Mouse (Mus musculus) midbrain, embryonic 10.5 days (tissue): ENCODE data around the gene Sqstm1. TPM values are rescaled to one million over a fixed set of nuclear protein-coding genes. Genes with fewer than 3 reads are reported as not detected.
A peak's percentile ranks its signal among the peaks of the same experiment; 100 is the strongest.

Experiments
- DNase-seq: peaks from one replicate; pipeline ENCODE4 v3.0.0-alpha.2; 2017; ENCODE audit warnings: low spot score
- H3K27ac ChIP-seq: fragments of 300-500 bp; sonication (generic); replicated peaks from 2 replicates; pipeline ENCODE4 v1.5.1; 2016; ENCODE audit warnings: mild to moderate bottlenecking
- H3K27me3 ChIP-seq: fragments of 300-500 bp; sonication (generic); 2 replicates; pipeline ENCODE4 v1.6.1; 2016; ENCODE audit warnings: low read depth, mild to moderate bottlenecking; ENCODE audit not compliant: poor library complexity, severe bottlenecking
- H3K36me3 ChIP-seq: fragments of 300-500 bp; sonication (generic); 2 replicates; pipeline ENCODE4 v1.6.1; 2016; ENCODE audit warnings: mild to moderate bottlenecking, moderate library complexity
- H3K4me1 ChIP-seq: fragments of 300-500 bp; sonication (generic); 2 replicates; pipeline ENCODE4 v1.6.1; 2016
- H3K4me3 ChIP-seq: fragments of 300-500 bp; sonication (generic); 2 replicates; pipeline ENCODE4 v1.5.1; 2016; ENCODE audit warnings: mild to moderate bottlenecking, moderate library complexity
- H3K9me3 ChIP-seq: fragments of 300-500 bp; sonication (generic); replicated peaks from 2 replicates; pipeline ENCODE4 v1.6.1; 2016; ENCODE audit warnings: mild to moderate bottlenecking
- WGBS: fragments of 180-500 bp; shearing (Covaris S2); methylation state at CpG from one replicate; pipeline ENCODE4 v1.1.7; 2016; 5-methylcytosine and 5-hydroxymethylcytosine counted together
- polyA plus RNA-seq: library from polyadenylated mRNA; unstranded; fragments of >200 nt; fragmentation: Nextera tagmentation; extraction: Ambion mirVana; gene quantifications from 2 replicates; pipeline ENCODE4 v1.2.1, GENCODE M21; 2016

The Sqstm1 gene
- polyA plus RNA-seq, 1 experiment from 2014 or later = 136 TPM

DNA sequence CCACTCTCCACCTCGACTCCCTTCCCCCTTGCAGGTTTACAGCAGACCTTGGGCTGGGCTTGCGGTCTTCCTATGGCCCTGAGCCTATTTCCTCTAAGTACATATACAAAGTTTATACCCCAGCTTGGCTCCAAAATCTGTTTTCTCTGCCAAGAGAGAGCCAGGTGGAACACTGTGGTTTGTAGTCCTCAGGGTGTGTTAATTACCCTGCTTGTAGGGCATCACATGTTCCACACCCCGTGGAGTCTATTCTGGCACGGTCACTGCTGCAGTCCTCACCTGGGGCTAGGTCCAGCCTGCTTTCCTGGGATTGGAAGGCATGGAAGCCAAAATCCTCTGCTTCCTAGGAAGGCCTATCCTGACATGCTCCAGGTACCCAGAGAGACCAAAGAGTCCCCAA lies 17.1 kb upstream of the Sqstm1 start:
- Histone ChIP-seq H3K9me3 (no peaks in the 10 kb centered on the region), H3K4me3 (no peak overlapping the region), H3K27ac (no peak overlapping the region), H3K36me3 (peaks cover 17% of the 10 kb centered on the region), H3K4me1 (peaks cover 72% of the 10 kb centered on the region), H3K27me3 (peaks cover 65% of the 10 kb centered on the region)
- 91% methylated on average over 4 of the region's 4 CpGs for WGBS
- DNase-seq = no peak

GRCm38 (mm10) chr11:50227226-50227625 lies 16.6 kb upstream of the Sqstm1 start:
- Histone ChIP-seq H3K27ac (no peak overlapping the region), H3K36me3 (peaks cover 12% of the 10 kb centered on the region), H3K27me3 (peaks cover 70% of the 10 kb centered on the region), H3K4me1 (peaks cover 72% of the 10 kb centered on the region), H3K9me3 (no peaks in the 10 kb centered on the region), H3K4me3 (peak overlapping the region; percentile 92; the same call in 1 of the 2 replicates)
- DNase-seq = no peak
- 75% methylated on average over 3 of the region's 3 CpGs for WGBS

DNA sequence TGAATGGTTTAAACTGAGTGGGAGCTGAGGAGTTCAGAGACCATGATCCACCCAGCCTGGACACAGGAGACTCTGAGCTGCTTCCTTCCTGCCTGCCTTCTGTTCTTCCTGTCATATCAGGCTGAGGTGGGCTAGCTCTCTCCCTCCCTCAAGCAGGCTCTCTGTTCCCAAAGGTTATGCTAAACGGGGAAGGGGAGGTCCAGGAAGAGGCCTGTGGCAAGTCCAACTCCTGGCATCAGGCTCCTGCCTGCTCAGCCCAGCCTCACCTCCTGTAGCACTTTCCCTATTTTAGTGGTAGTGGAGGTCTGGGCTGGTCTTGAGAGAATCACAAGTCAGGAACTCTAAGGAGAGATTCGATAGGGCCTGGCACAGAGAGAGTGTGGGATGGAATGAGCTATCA lies 15.8 kb upstream of the Sqstm1 start:
- Histone ChIP-seq H3K4me1 (peaks cover 69% of the 10 kb centered on the region), H3K9me3 (no peaks in the 10 kb centered on the region), H3K27me3 (peaks cover 70% of the 10 kb centered on the region), H3K36me3 (peaks cover 3% of the 10 kb centered on the region; the same call in 1 of the 2 replicates), H3K27ac (peak overlapping the region; percentile 94), H3K4me3 (peak overlapping the region; percentile 92)
- no peak for DNase-seq
- 46% methylated on average over 2 of the region's 2 CpGs for WGBS

GRCm38 (mm10) chr11:50225611-50226378 lies 15.2 kb upstream of the Sqstm1 start:
- no peaks in the 10 kb centered on the region for H3K9me3 ChIP-seq
- 0 out of 2 replicates have a peak, but pooled peaks cover 2% of the 10 kb centered on the region for H3K36me3 ChIP-seq
- peaks cover 67% of the 10 kb centered on the region for H3K27me3 ChIP-seq
- WGBS = 4% methylated on average over 34 of the region's 34 CpGs
- DNase-seq = peak; percentile 55
- H3K27ac ChIP-seq = peak overlapping the region; percentile 94
- peak overlapping the region; percentile 92 for H3K4me3 ChIP-seq
- peaks cover 65% of the 10 kb centered on the region for H3K4me1 ChIP-seq

GRCm38 (mm10) chr11:50224671-50225530 lies 14.3 kb upstream of the Sqstm1 start:
- peaks cover 59% of the 10 kb centered on the region for H3K27me3 ChIP-seq
- H3K36me3 ChIP-seq = no peaks in the 10 kb centered on the region
- peaks cover 59% of the 10 kb centered on the region for H3K4me1 ChIP-seq
- WGBS = under 1% methylated on average over 70 of the region's 70 CpGs
- no peaks in the 10 kb centered on the region for H3K9me3 ChIP-seq
- peak; percentile 84 for DNase-seq
- peak overlapping the region; percentile 92 for H3K4me3 ChIP-seq
- H3K27ac ChIP-seq = peak overlapping the region; percentile 94

GRCm38 (mm10) chr11:50223783-50224662 lies 13.4 kb upstream of the Sqstm1 start:
- DNase-seq = no peak
- H3K36me3 ChIP-seq = no peaks in the 10 kb centered on the region
- H3K4me3 ChIP-seq = peak overlapping the region; percentile 92
- 11% methylated on average over 17 of the region's 17 CpGs for WGBS
- H3K9me3 ChIP-seq = no peaks in the 10 kb centered on the region
- peak overlapping the region; percentile 94 for H3K27ac ChIP-seq
- H3K27me3 ChIP-seq = peaks cover 50% of the 10 kb centered on the region
- H3K4me1 ChIP-seq = peaks cover 50% of the 10 kb centered on the region

GRCm38 (mm10) chr11:50222559-50223276 lies 12.1 kb upstream of the Sqstm1 start:
- no peak for DNase-seq
- Histone ChIP-seq H3K9me3 (no peaks in the 10 kb centered on the region), H3K36me3 (no peaks in the 10 kb centered on the region), H3K4me1 (peaks cover 42% of the 10 kb centered on the region), H3K4me3 (no peak overlapping the region), H3K27me3 (peaks cover 37% of the 10 kb centered on the region), H3K27ac (no peak overlapping the region; the same call in 1 of the 2 replicates)
- WGBS = 53% methylated on average over 7 of the region's 7 CpGs

DNA sequence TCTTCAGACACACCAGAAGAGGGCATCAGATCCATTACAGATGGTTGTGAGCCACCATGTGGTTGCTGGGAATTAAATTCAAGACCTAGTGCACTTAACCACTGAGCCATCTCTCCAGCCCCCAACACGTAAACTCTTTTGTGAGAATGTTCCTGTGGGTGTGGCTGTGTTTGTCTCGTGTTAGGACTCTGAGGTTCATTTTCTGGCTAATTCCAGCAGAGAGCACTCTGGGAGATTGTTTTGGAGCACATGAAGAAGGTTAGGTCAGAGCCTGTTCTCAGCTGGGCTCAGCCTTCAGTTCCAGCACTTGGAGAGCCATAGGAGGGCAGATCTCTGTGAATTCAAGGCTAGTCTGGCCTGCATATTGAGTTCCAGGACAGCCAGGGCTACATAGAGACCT lies 9.2 kb upstream of the Sqstm1 start:
- DNase-seq = no peak
- Histone ChIP-seq H3K27me3 (peaks cover 19% of the 10 kb centered on the region), H3K9me3 (no peaks in the 10 kb centered on the region), H3K27ac (no peak overlapping the region), H3K4me3 (no peak overlapping the region), H3K4me1 (peaks cover 34% of the 10 kb centered on the region), H3K36me3 (no peaks in the 10 kb centered on the region)
- 52% methylated on average over 2 of the region's 2 CpGs for WGBS

DNA sequence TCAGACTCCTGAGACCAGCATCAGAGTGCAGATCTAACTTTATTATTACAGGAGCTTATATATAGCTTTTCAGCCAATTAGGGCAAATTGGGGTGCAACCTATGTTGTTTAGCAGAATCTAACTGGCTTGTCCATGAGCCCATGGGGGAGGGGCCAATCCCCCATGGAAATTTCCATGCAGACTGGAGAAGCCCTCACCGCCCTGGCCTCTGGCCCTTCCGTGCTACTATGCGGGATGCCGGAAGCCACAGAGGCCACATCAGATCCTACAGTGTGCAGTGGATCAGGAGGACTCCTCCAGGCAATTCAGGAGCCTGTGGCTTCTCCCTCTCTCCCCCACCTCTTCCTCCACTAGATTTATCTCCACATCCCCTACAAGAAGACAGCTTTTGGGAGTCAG lies 7.2 kb upstream of the Sqstm1 start:
- no peaks in the 10 kb centered on the region for H3K9me3 ChIP-seq
- WGBS = 62% methylated on average over 4 of the region's 4 CpGs
- H3K36me3 ChIP-seq = no peaks in the 10 kb centered on the region
- H3K27ac ChIP-seq = no peak overlapping the region
- no peak overlapping the region for H3K4me3 ChIP-seq
- peaks cover 27% of the 10 kb centered on the region for H3K4me1 ChIP-seq
- peaks cover 6% of the 10 kb centered on the region; the same call in 1 of the 2 replicates for H3K27me3 ChIP-seq
- no peak for DNase-seq

GRCm38 (mm10) chr11:50216724-50217366 lies 6.2 kb upstream of the Sqstm1 start:
- 75% methylated on average over 4 of the region's 4 CpGs for WGBS
- no peak for DNase-seq
- H3K9me3 ChIP-seq = no peaks in the 10 kb centered on the region
- 0 out of 2 replicates have a peak overlapping the region, but pooled peaks have one; percentile 35 for H3K27ac ChIP-seq
- no peak overlapping the region for H3K4me3 ChIP-seq
- H3K4me1 ChIP-seq = peaks cover 27% of the 10 kb centered on the region
- H3K27me3 ChIP-seq = no peaks in the 10 kb centered on the region
- no peaks in the 10 kb centered on the region for H3K36me3 ChIP-seq

DNA sequence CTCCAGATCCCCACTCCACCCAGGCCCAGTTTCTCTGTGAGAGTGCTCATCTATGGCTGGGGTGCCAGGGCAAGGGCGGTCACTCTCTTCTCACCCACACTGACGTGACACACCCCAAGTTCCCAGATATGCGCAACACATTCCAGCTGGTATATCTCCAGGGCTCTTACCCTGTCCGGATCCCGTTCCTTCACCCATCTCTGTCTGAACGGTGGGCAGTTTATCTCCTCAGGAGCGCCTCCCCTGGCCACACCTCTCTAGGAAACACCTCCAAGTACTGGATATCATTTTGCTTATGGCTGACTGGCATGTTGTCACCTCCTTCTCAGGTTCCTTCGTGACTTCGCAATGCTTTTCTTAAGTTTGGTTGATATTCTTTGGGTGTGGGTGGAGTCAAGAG lies 5.0 kb upstream of the Sqstm1 start:
- Histone ChIP-seq H3K27me3 (no peaks in the 10 kb centered on the region), H3K9me3 (no peaks in the 10 kb centered on the region), H3K27ac (no peak overlapping the region), H3K36me3 (no peaks in the 10 kb centered on the region), H3K4me1 (peaks cover 34% of the 10 kb centered on the region), H3K4me3 (no peak overlapping the region)
- WGBS = 21% methylated on average over 9 of the region's 9 CpGs
- no peak for DNase-seq
